Mouse (Mus musculus) limb, embryonic 14.5 days (tissue): ENCODE data around the gene Blzf1. TPM values are rescaled to one million over a fixed set of nuclear protein-coding genes. Genes with fewer than 3 reads are reported as not detected.

Source experiments
- ATAC-seq: fragments of 200-750 bp; cut with Nextera tagmentation; 2 replicates; pipeline ENCODE4 v1.8.0; 2017; ENCODE audit warnings: low read depth, moderate number of reproducible peaks, moderate TSS enrichment; ENCODE audit not compliant: low FRiP score
- DNase-seq: peaks from one replicate; pipeline ENCODE4 v3.0.0-alpha.2; 2015; ENCODE audit warnings: low spot score
- H3K27ac ChIP-seq: fragments of 300-500 bp; sonication (generic); replicated peaks from 2 replicates; pipeline ENCODE4 v1.5.1; 2014; ENCODE audit warnings: low read depth, mild to moderate bottlenecking, low read length, moderate library complexity, mixed read lengths
- H3K27me3 ChIP-seq: fragments of 300-500 bp; sonication (generic); 2 replicates; pipeline ENCODE4 v1.6.1; 2014; ENCODE audit warnings: low read length, mixed read lengths; ENCODE audit not compliant: control insufficient read depth, insufficient read depth
- H3K36me3 ChIP-seq: fragments of 300-500 bp; sonication (generic); 2 replicates; pipeline ENCODE4 v1.6.1; 2014; ENCODE audit warnings: mild to moderate bottlenecking, low read length, moderate library complexity, mixed read lengths; ENCODE audit not compliant: control insufficient read depth, insufficient read depth
- H3K4me1 ChIP-seq: fragments of 300-500 bp; sonication (generic); 2 replicates; pipeline ENCODE4 v1.6.1; 2014; ENCODE audit warnings: antibody characterized with exemption, low read length, mixed read lengths; ENCODE audit not compliant: control insufficient read depth, insufficient read depth
- H3K4me2 ChIP-seq: fragments of 300-500 bp; sonication (generic); replicated peaks from 2 replicates; pipeline ENCODE4 v1.6.1; 2014; ENCODE audit warnings: low read depth, mild to moderate bottlenecking, low read length, moderate library complexity; ENCODE audit not compliant: severe bottlenecking
- H3K4me3 ChIP-seq: fragments of 300-500 bp; sonication (generic); replicated peaks from 2 replicates; pipeline ENCODE4 v1.5.1; 2014; ENCODE audit warnings: low read length
- H3K9ac ChIP-seq: fragments of 300-500 bp; sonication (generic); 2 replicates; pipeline ENCODE4 v1.6.1; 2014; ENCODE audit warnings: mild to moderate bottlenecking, low read depth, low read length, moderate library complexity; ENCODE audit not compliant: severe bottlenecking
- H3K9me3 ChIP-seq: fragments of 300-500 bp; sonication (generic); 2 replicates; pipeline ENCODE4 v1.6.1; 2016; ENCODE audit warnings: low read length; ENCODE audit not compliant: control insufficient read depth
- POLR2A ChIP-seq: fragments of 200-500 bp; IDR thresholded peaks from 2 replicates; pipeline ENCODE4 v1.8.0; 2012; ENCODE audit warnings: inconsistent platforms, mild to moderate bottlenecking, moderate library complexity, borderline replicate concordance; ENCODE audit not compliant: insufficient read depth, insufficient read length; ENCODE audit errors: extremely low read depth
- WGBS: fragments of 180-500 bp; shearing (Covaris S2); extraction: QIAGEN DNeasy Blood & Tissue Kit; methylation state at CpG from one replicate; pipeline ENCODE4 v1.1.7; 2014; 5-methylcytosine and 5-hydroxymethylcytosine counted together
- polyA plus RNA-seq, 2 experiments: library from polyadenylated mRNA; depleted of rRNA in 1 of 2; stranded (reverse) in 1 of 2; unstranded in 1 of 2; fragments of >200 nt; fragmentation: Nextera tagmentation in 1 of 2; extraction: Ambion mirVana in 1 of 2; gene quantifications; 2 replicates each; pipeline versions ENCODE4 v1.2.1 to v1.2.3; 2012 to 2014

Blzf1 gene
- polyA plus RNA-seq, 2 experiments: 18.1 to 30.0 TPM

DNA sequence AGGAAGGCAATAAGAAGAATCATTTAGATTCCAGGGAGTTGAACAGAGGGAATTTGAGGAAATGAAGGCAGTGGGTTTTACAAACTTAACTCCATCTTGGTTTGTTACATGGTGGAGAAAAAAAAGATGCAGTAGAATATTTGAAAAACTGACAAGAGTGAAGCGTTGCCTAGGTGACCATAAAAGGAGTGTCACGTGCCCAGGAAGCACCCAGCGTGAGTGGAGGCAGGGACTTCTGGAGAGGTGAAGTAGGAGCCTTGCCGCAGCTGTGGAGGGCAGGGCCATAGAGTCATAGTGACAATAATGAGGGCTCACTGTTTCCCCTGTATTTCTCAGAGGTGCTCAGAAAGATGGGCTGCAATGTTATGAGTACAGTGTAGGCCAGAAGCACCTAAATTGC, 28.0 kb downstream of the Blzf1 start:
- ATAC-seq (no peak), DNase-seq (no peak)
- H3K4me3 ChIP-seq: no peak overlapping the region
- no peaks in the 10 kb centered on the region for H3K9me3 ChIP-seq
- H3K9ac ChIP-seq: no peak overlapping the region
- no peak overlapping the region for H3K27ac ChIP-seq
- no peak for TF ChIP-seq POLR2A
- H3K4me1 ChIP-seq: no peaks in the 10 kb centered on the region
- WGBS: 72% methylated on average over 4 of the region's 4 CpGs
- no peaks in the 10 kb centered on the region for H3K27me3 ChIP-seq
- no peaks in the 10 kb centered on the region; the same call in 1 of the 2 replicates for H3K36me3 ChIP-seq
- no peak overlapping the region for H3K4me2 ChIP-seq

DNA sequence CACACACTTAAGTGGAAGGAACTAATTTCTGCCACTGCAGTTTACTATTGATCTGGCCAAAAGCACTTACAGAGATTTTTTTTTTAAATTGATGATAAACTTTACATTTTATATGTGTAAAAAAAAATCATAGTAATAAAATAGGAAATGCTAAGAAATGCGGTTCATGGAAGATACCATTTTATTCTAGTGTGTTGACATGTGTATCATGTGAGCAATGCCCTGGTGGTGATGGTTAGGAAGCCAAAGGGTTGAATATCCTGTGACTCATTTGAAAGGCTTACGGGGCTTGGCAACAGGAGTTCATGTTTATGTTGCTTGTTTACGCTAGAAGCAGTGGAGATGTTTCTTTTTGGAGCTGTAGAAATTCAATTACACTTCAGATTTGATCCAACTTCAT, 30.7 kb downstream of the Blzf1 start:
- H3K4me1 ChIP-seq: no peaks in the 10 kb centered on the region
- no peak overlapping the region for H3K4me2 ChIP-seq
- no peak overlapping the region for H3K9ac ChIP-seq
- no peak for TF ChIP-seq POLR2A
- H3K4me3 ChIP-seq: no peak overlapping the region
- ATAC-seq: no peak
- 83% methylated on average over 3 of the region's 3 CpGs for WGBS
- no peaks in the 10 kb centered on the region for H3K27me3 ChIP-seq
- no peak overlapping the region for H3K27ac ChIP-seq
- H3K36me3 ChIP-seq: no peaks in the 10 kb centered on the region
- no peaks in the 10 kb centered on the region for H3K9me3 ChIP-seq
- no peak for DNase-seq

DNA sequence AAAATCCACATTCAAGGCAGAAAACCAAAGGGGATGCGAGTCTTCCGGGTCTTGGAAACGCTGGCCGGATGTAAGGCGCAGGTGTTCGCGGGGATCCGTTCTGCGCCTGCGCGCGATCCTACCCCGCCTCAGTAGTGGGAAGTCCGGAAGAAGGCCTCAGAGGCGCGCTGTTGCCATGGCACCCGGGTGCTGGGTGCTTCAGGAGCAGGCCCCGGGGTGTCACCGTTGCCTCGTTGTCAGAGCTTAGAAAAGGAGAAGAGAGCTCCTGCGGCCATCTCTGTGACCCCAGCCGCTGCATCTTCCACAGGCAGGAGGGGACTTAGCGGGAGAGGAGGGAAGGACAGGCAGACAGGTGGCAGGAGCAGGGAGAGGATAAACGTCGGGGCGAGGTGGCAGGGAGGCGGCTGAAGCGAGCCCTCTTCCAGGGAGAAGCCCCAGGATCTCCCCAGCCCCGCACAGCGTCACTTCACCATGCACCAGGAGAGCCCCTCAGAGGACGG, 31.8 kb downstream of the Blzf1 start, which contains the start of gene Ccdc181:
Gene Ccdc181 (plus strand): TSS at position 131 of the 500 bp plus-strand sequence.
- 1% methylated on average over 31 of the region's 31 CpGs for WGBS
- Histone ChIP-seq H3K9me3 (no peaks in the 10 kb centered on the region), H3K27me3 (no peaks in the 10 kb centered on the region), H3K9ac (peak within 1 kb of the TSS; percentile 57), H3K4me1 (no peaks in the 10 kb centered on the region), H3K36me3 (no peaks in the 10 kb centered on the region), H3K4me3 (peak within 1 kb of the TSS; percentile 52), H3K27ac (no peak within 1 kb of the TSS), H3K4me2 (peak within 1 kb of the TSS; percentile 80)
- peak; percentile 86 for DNase-seq
- peak; percentile 92 for ATAC-seq
- no peak for TF ChIP-seq POLR2A

DNA sequence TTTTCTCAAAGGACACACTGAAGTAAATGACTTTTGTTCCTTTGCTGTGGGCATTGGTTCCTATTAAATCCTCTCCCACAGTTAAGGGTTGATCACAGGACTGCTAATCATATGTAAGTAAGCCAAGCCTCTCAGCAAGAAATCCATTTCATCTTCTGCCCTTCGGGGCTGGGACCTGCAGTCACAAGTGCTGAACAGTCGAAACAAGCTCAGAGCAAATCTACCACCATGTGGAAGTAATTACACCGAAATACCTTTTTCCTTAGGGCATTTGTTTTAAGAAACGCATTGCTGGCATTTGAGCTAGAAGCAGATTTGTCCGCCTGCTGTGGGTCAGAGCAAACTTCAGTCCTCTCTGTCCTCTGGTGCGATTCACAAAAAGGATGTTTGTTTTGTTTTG, 33.6 kb downstream of the Blzf1 start:
- Histone ChIP-seq H3K27ac (no peak overlapping the region), H3K27me3 (no peaks in the 10 kb centered on the region), H3K9ac (no peak overlapping the region), H3K4me2 (no peak overlapping the region), H3K36me3 (no peaks in the 10 kb centered on the region), H3K4me3 (no peak overlapping the region), H3K4me1 (no peaks in the 10 kb centered on the region), H3K9me3 (no peaks in the 10 kb centered on the region)
- ATAC-seq (no peak), DNase-seq (no peak)
- 11% methylated on average over 6 of the region's 6 CpGs for WGBS
- no peak for TF ChIP-seq POLR2A

DNA sequence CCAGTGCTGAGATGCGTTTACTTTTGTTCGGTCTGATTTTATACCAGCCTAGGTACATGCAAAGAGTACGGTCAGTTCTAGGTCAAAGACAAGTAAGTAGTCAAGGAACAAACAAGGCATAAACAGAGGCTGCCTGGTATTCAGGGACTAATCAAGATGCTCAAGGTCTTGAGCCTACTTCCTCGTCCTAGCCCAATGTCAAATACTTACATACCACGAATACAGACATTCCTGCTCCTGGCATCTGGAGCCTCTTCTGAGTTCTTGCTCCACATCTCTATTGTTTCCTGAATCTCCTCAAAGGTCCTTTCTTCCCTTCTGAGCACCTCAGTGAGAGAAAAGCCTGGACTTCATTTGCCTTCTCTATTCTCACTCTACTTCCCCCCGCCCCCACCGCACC, 36.3 kb downstream of the Blzf1 start:
- no peak overlapping the region for H3K27ac ChIP-seq
- ATAC-seq (no peak), DNase-seq (no peak)
- no peaks in the 10 kb centered on the region for H3K36me3 ChIP-seq
- no peak for TF ChIP-seq POLR2A
- WGBS: 85% methylated on average over 7 of the region's 7 CpGs
- H3K4me1 ChIP-seq: no peaks in the 10 kb centered on the region
- no peaks in the 10 kb centered on the region for H3K9me3 ChIP-seq
- H3K27me3 ChIP-seq: no peaks in the 10 kb centered on the region
- H3K4me2 ChIP-seq: no peak overlapping the region
- H3K4me3 ChIP-seq: no peak overlapping the region
- no peak overlapping the region for H3K9ac ChIP-seq

DNA sequence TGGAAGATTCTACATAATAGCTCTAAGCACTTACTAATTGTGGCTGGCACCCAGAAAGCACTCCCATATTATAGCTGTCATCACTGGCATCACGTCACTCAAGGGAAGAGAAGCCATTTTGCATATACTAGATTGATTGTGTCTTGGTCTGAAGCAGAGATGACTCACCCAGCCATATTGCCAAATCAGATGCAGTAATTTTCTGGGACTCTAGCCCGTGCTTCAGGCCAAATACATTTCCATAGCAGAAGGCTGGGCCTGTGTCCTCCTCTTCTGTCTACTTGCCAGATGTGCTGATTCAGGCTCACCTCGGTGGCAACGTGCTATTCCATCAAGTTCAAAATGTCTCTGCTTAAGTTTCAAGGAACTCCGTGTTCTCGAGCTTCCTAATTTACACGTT, 45.7 kb downstream of the Blzf1 start:
- no peak for TF ChIP-seq POLR2A
- H3K4me3 ChIP-seq: no peak overlapping the region
- H3K9me3 ChIP-seq: no peaks in the 10 kb centered on the region
- H3K27me3 ChIP-seq: no peaks in the 10 kb centered on the region
- no peak overlapping the region for H3K9ac ChIP-seq
- 86% methylated on average over 7 of the region's 7 CpGs for whole genome bisulfite sequencing
- no peak for ATAC-seq
- no peaks in the 10 kb centered on the region for H3K4me1 ChIP-seq
- no peak overlapping the region for H3K4me2 ChIP-seq
- no peak for DNase-seq
- peaks cover 28% of the 10 kb centered on the region for H3K36me3 ChIP-seq
- no peak overlapping the region for H3K27ac ChIP-seq
